Mouse (Mus musculus) retina, embryonic 14.5 days (tissue): ENCODE measurements around the gene Med9.

Source experiments
- DNase-seq: peaks from one replicate; pipeline ENCODE4 v3.0.0-alpha.2; 2015; ENCODE audit warnings: low spot score

The Med9 gene

GRCm38 (mm10) chr11:60001231-60001980 lies 53.4 kb downstream of the Med9 start:
- no peak for DNase-seq

- no peak for DNase-seq
Observed at GRCm38 (mm10) chr11:60003811-60004210, 55.8 kb downstream of the Med9 start.

- DNase-seq, result no peak
Observed at GRCm38 (mm10) chr11:60004716-60005115, 56.7 kb downstream of the Med9 start.

GRCm38 (mm10) chr11:60005866-60006265 lies 57.9 kb downstream of the Med9 start:
- no peak for DNase-seq

GRCm38 (mm10) chr11:60009451-60009850 lies 61.4 kb downstream of the Med9 start:
- DNase-seq, result no peak

- DNase-seq, result no peak
Observed at GRCm38 (mm10) chr11:60011516-60011915, 63.5 kb downstream of the Med9 start.
